Mouse (Mus musculus): Measurements from ENCODE around the gene Kcnk1. TPM values are rescaled to one million over a fixed set of nuclear protein-coding genes. Genes with fewer than 3 reads are reported as not detected.

The Kcnk1 gene
- polyA plus RNA-seq, 1 experiment from 2014 or later: 0.24 TPM

DNA sequence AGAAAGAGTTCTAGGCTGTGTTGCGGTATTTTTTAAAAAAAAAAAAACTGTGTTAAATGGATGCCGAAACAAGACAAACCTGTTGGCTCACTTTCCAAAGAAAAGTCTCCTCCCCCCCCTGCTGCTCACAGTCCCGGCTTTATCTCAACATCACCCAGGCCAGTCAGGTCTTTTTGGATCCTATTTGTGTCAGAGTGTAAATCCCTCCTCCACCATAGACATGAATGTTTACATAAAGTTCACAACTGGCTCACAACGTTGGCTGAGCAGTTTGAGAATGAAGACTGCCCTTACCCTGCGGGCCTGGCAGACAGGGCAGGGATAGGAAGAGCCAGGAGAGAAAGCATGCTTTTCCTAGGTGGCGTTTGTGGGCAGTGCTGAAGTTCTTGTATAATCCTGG lies 2.0 kb downstream of the Kcnk1 start:
- Histone ChIP-seq H3K4me1 (replicated peaks) (no peaks in the 10 kb centered on the region), H3K9ac (no peak overlapping the region), H3K27ac (replicated peaks) (no peak overlapping the region), H3K36me3 (replicated peaks) (no peaks in the 10 kb centered on the region), H3K4me3 (replicated peaks) (no peak overlapping the region), H3K4me2 (no peak overlapping the region), H3K9me3 (replicated peaks) (no peaks in the 10 kb centered on the region), H3K27me3 (peaks cover 65% of the 10 kb centered on the region)
- ATAC-seq (ENCODE audit: insufficient read depth): no peak
- WGBS (ENCODE audit: insufficient replicate concordance): 21% methylated on average over 6 of the region's 6 CpGs

DNA sequence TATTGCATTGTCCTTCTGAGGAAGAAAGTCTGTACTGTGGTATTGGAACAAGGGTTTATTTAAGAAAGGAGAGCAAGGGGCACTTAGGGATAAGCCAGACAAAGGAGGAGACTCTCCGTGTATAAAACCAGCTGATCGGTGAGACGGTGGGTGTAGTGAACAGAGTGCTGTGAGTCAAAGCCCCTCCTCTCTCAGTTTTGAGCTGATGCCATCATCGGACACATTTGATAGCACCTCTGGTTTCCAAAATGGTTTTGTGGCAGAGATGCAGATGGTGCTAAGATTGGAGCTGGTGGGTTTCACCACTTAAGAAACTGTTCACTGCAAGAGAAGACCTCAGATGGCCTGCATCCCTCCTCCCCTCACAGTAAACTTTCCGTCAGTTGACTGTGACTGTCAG lies 2.6 kb downstream of the Kcnk1 start:
- Histone ChIP-seq H3K4me1 (replicated peaks) (no peaks in the 10 kb centered on the region), H3K27ac (replicated peaks) (no peak overlapping the region), H3K4me2 (no peak overlapping the region), H3K9ac (no peak overlapping the region), H3K4me3 (replicated peaks) (no peak overlapping the region), H3K27me3 (peaks cover 60% of the 10 kb centered on the region), H3K36me3 (replicated peaks) (no peaks in the 10 kb centered on the region), H3K9me3 (replicated peaks) (no peaks in the 10 kb centered on the region)
- no peak for ATAC-seq (ENCODE audit: insufficient read depth)
- WGBS (ENCODE audit: insufficient replicate concordance): 51% methylated on average over 5 of the region's 5 CpGs

- Histone ChIP-seq H3K9me3 (replicated peaks) (no peaks in the 10 kb centered on the region), H3K27ac (replicated peaks) (no peak overlapping the region), H3K36me3 (replicated peaks) (no peaks in the 10 kb centered on the region), H3K4me1 (replicated peaks) (no peaks in the 10 kb centered on the region), H3K4me2 (no peak overlapping the region), H3K4me3 (replicated peaks) (no peak overlapping the region), H3K27me3 (peaks cover 38% of the 10 kb centered on the region), H3K9ac (no peak overlapping the region)
- 62% methylated on average over 7 of the region's 7 CpGs for WGBS (ENCODE audit: insufficient replicate concordance)
- ATAC-seq (ENCODE audit: insufficient read depth): no peak
Observed at GRCm38 (mm10) chr8:125999842-126000395, 4.9 kb downstream of the Kcnk1 start.

- Histone ChIP-seq H3K9ac (no peak overlapping the region), H3K27ac (replicated peaks) (no peak overlapping the region), H3K4me1 (replicated peaks) (no peaks in the 10 kb centered on the region), H3K9me3 (replicated peaks) (no peaks in the 10 kb centered on the region), H3K27me3 (peaks cover 2% of the 10 kb centered on the region), H3K36me3 (replicated peaks) (no peaks in the 10 kb centered on the region), H3K4me3 (replicated peaks) (no peak overlapping the region), H3K4me2 (no peak overlapping the region)
- WGBS (ENCODE audit: insufficient replicate concordance): 77% methylated on average over 6 of the region's 6 CpGs
- ATAC-seq (ENCODE audit: insufficient read depth): no peak
Observed at GRCm38 (mm10) chr8:126003546-126003945, 8.6 kb downstream of the Kcnk1 start.

DNA sequence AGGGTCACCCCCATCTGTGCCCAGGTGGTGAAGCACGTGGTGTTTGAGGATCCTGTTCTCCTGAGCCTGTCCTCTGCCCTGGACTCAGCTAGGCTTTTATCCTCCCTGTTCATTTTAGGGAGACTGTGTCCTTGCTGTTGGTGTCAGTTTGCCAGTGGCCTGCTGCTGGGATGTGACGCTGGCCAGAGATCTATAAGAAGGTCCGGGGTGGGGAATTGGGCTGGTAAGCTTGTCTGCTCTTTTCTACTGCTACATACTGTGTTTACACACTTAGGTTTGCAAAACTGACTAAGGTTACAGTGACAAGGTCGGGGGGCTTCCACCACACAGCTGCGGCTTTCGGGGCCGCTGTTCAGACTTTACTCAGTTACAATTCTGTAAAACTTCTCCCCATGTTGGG lies 10.0 kb downstream of the Kcnk1 start:
- 52% methylated on average over 7 of the region's 7 CpGs for WGBS (ENCODE audit: insufficient replicate concordance)

DNA sequence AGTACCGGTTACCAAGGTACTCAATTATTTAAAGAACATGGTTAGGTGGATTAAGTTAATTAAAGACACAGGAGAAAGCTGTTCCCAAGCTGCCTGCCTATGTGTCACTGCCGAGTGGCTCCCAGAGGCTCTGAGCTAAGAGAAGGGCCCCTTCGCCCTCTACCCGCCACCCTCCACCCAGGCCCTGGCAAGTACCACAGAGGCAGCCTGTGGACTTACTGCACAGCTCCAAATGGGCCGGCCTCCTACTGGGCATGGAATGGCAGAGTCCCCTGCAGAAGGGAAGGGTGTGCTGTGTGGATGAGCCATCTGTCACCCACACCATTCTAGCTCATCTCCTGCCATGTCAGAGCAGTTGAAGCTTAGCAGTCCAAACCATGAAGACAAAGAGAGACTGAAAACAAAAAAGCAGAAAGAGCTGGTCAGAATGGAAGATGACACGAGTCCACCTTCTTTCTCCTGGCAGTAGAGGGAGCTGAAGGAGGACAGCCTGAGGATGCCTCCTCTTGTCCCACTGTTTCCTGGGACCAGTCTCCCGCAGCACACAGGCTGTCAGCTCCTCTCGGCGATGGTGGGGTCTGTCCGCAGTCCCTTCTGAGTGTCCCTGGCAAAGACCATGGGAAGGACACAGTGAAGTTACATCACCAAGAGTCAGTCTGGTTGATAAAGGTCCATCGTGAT lies 11.5 kb downstream of the Kcnk1 start:
- H3K36me3 ChIP-seq (replicated peaks): no peaks in the 10 kb centered on the region
- no peak overlapping the region for H3K4me3 ChIP-seq (replicated peaks)
- 65% methylated on average over 11 of the region's 11 CpGs for WGBS (ENCODE audit: insufficient replicate concordance)
- no peak overlapping the region for H3K4me2 ChIP-seq
- H3K27ac ChIP-seq (replicated peaks): no peak overlapping the region
- no peaks in the 10 kb centered on the region for H3K4me1 ChIP-seq (replicated peaks)
- no peak overlapping the region for H3K9ac ChIP-seq
- no peaks in the 10 kb centered on the region for H3K27me3 ChIP-seq
- no peaks in the 10 kb centered on the region for H3K9me3 ChIP-seq (replicated peaks)
- no peak for ATAC-seq (ENCODE audit: insufficient read depth)

More for the DNA sequence above, 10.0 kb downstream of the Kcnk1 start:
- Histone ChIP-seq H3K4me1 (replicated peaks) (no peaks in the 10 kb centered on the region), H3K9ac (no peak overlapping the region), H3K27ac (replicated peaks) (no peak overlapping the region), H3K36me3 (replicated peaks) (no peaks in the 10 kb centered on the region), H3K9me3 (replicated peaks) (no peaks in the 10 kb centered on the region), H3K4me2 (no peak overlapping the region), H3K27me3 (no peaks in the 10 kb centered on the region), H3K4me3 (replicated peaks) (no peak overlapping the region)
- ATAC-seq (ENCODE audit: insufficient read depth): no peak

- Histone ChIP-seq H3K9me3 (replicated peaks) (no peaks in the 10 kb centered on the region), H3K27ac (replicated peaks) (no peak overlapping the region)
- 62% methylated on average over 19 of the region's 19 CpGs for WGBS (ENCODE audit: insufficient replicate concordance)
Observed at GRCm38 (mm10) chr8:126007538-126008330, 12.8 kb downstream of the Kcnk1 start.

GRCm38 (mm10) chr8:126008945-126009344 lies 14.0 kb downstream of the Kcnk1 start:
- Histone ChIP-seq H3K9me3 (replicated peaks) (no peaks in the 10 kb centered on the region), H3K4me3 (replicated peaks) (no peak overlapping the region), H3K4me2 (no peak overlapping the region), H3K9ac (no peak overlapping the region), H3K27me3 (no peaks in the 10 kb centered on the region), H3K36me3 (replicated peaks) (no peaks in the 10 kb centered on the region), H3K4me1 (replicated peaks) (no peaks in the 10 kb centered on the region), H3K27ac (replicated peaks) (no peak overlapping the region)
- no peak for ATAC-seq (ENCODE audit: insufficient read depth)
- WGBS (ENCODE audit: insufficient replicate concordance): 71% methylated on average over 2 of the region's 2 CpGs

More at GRCm38 (mm10) chr8:126007538-126008330, 12.8 kb downstream of the Kcnk1 start:
- no peaks in the 10 kb centered on the region for H3K36me3 ChIP-seq (replicated peaks)
- no peak overlapping the region for H3K4me3 ChIP-seq (replicated peaks)
- H3K9ac ChIP-seq: no peak overlapping the region
- H3K27me3 ChIP-seq: no peaks in the 10 kb centered on the region
- no peak for ATAC-seq (ENCODE audit: insufficient read depth)
- no peaks in the 10 kb centered on the region for H3K4me1 ChIP-seq (replicated peaks)
- H3K4me2 ChIP-seq: no peak overlapping the region

GRCm38 (mm10) chr8:126010900-126011299 lies 15.9 kb downstream of the Kcnk1 start:
- WGBS (ENCODE audit: insufficient replicate concordance): 60% methylated on average over 3 of the region's 3 CpGs
- Histone ChIP-seq H3K4me1 (replicated peaks) (no peaks in the 10 kb centered on the region), H3K9ac (no peak overlapping the region), H3K9me3 (replicated peaks) (no peaks in the 10 kb centered on the region), H3K4me3 (replicated peaks) (no peak overlapping the region), H3K36me3 (replicated peaks) (no peaks in the 10 kb centered on the region), H3K27me3 (no peaks in the 10 kb centered on the region), H3K27ac (replicated peaks) (no peak overlapping the region), H3K4me2 (no peak overlapping the region)
- no peak for ATAC-seq (ENCODE audit: insufficient read depth)

- Histone ChIP-seq H3K36me3 (replicated peaks) (no peaks in the 10 kb centered on the region), H3K4me3 (replicated peaks) (no peak overlapping the region), H3K27ac (replicated peaks) (no peak overlapping the region), H3K4me2 (no peak overlapping the region), H3K9me3 (replicated peaks) (no peaks in the 10 kb centered on the region), H3K9ac (no peak overlapping the region), H3K27me3 (no peaks in the 10 kb centered on the region), H3K4me1 (replicated peaks) (no peaks in the 10 kb centered on the region)
- 64% methylated on average over 6 of the region's 6 CpGs for WGBS (ENCODE audit: insufficient replicate concordance)
- no peak for ATAC-seq (ENCODE audit: insufficient read depth)
Observed at GRCm38 (mm10) chr8:126012334-126012733, 17.4 kb downstream of the Kcnk1 start.

DNA sequence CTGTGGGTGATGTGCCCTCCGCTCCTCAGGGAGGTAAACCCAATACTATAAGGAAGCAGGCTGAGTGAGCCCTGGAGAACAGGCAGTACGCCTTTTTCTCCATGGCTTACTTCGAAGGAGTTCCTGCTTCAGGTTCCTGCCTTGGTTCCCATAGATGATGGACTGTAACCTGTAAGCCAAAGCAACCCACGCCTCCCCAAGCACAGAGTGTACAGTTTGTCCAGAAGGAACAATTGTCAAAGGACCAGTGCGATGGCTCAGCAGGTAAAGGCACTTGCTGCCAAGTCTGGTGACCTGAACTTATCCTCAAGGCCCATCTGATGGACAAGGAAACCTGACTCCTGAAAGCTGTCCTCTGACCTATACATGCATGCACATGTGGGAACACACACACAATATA lies 18.7 kb downstream of the Kcnk1 start:
- Histone ChIP-seq H3K4me3 (replicated peaks) (no peak overlapping the region), H3K4me1 (replicated peaks) (no peaks in the 10 kb centered on the region), H3K36me3 (replicated peaks) (no peaks in the 10 kb centered on the region), H3K4me2 (no peak overlapping the region), H3K9me3 (replicated peaks) (no peaks in the 10 kb centered on the region), H3K27ac (replicated peaks) (no peak overlapping the region), H3K9ac (no peak overlapping the region), H3K27me3 (no peaks in the 10 kb centered on the region)
- no peak for ATAC-seq (ENCODE audit: insufficient read depth)
- WGBS (ENCODE audit: insufficient replicate concordance): 69% methylated on average over 5 of the region's 5 CpGs
